Mouse (Mus musculus) layer of hippocampus, adult 2 months (tissue): ENCODE results near the gene Plvap. TPM values are rescaled to one million over a fixed set of nuclear protein-coding genes. Genes with fewer than 3 reads are reported as not detected.

Experiments used
- DNase-seq, 2 experiments: peaks; one replicate each; pipeline ENCODE4 v3.0.0; 2022; ENCODE audit warnings: low spot score in 2 of 2
- H3K27ac ChIP-seq: fragments of 200-600 bp; 2 replicates; pipeline ENCODE4 v1.8.1; 2022
- H3K4me3 ChIP-seq: fragments of 200-600 bp; 2 replicates; pipeline ENCODE4 v1.8.1; 2022; ENCODE audit warnings: mild to moderate bottlenecking
- CTCF ChIP-seq: fragments of 200-600 bp; conservative IDR thresholded peaks from 2 replicates; pipeline ENCODE4 v1.8.1; 2022; ENCODE audit warnings: antibody characterized with exemption, mild to moderate bottlenecking, moderate library complexity
- total RNA-seq, 2 experiments: library from RNA; stranded (reverse); gene quantifications; 2 replicates each; pipeline ENCODE4 v1.2.3; 2021

Plvap gene
- total RNA-seq, 2 experiments from 2014 or later, result 7.3 to 7.7 TPM

DNA sequence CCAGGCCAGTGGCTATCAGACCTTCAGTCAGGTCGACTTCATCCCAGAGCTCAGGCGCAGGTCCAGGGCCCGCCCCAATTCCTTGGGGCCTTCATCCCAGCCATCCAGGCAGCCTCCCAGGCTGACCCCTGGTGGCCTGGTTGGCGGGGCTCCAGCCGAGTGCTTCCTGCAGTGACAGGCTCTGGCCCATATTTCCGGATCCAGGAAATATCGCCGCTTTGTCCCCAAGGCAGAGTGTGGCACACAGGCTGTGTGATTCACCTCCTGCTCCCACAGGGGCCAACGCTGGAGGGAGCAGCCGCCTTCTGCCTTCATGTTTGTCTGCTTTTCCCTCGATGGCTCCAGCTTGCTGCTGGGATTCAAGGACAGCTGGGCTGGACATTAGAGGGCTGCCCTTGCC lies 15.1 kb downstream of the Plvap start:
- no peak for DNase-seq
- peak overlapping the region; percentile 70 for H3K27ac ChIP-seq
- H3K4me3 ChIP-seq, result no peak overlapping the region
- TF ChIP-seq CTCF, result peak; percentile 44

DNA sequence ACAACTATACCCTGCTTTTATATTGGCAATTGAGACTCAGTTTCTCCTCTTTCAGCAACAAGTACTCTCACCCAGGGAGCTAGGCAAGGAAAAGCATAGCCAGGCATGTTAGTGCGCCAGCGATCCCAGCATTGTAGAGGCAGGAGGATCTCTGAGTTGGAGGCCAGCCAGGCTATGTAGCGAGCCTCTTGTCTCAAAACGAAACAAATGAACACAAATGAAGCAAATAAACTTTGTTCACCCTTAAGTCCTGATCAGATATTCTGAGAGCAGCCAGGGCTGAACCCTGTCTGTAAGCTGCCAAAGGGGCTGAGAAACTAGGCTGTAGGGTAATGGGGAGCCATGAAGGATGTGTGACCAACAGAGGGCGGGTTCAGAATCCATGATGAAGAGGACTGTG lies 15.7 kb downstream of the Plvap start:
- no peak for DNase-seq
- Histone ChIP-seq H3K27ac (no peak overlapping the region), H3K4me3 (no peak overlapping the region)
- TF ChIP-seq CTCF, result no peak

DNA sequence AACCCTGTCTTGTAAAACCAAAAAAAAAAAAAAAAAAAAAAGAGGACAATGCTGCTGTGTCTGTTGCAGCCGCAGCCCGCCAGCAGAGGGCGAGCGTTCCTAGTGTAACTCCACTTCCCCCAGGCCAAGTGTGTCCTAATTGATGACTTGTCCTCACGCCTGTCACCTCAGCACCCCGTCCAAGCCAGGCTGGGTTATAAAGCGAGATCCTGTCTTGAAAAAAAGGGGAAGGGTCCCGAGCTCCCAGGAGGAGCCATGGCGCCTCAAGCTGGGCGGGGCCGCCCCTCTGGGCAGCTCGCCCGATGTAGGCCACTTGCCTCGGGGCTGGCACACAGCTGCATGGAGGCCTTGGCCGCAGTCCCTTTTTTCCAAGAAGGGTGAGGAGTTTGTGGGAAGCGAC lies 16.5 kb downstream of the Plvap start:
- peak; percentile 70 to 78 for DNase-seq
- Histone ChIP-seq H3K4me3 (peak overlapping the region; percentile 42), H3K27ac (peak overlapping the region; percentile 16; the same call in 1 of the 2 replicates)
- TF ChIP-seq CTCF, result peak; percentile 87

DNA sequence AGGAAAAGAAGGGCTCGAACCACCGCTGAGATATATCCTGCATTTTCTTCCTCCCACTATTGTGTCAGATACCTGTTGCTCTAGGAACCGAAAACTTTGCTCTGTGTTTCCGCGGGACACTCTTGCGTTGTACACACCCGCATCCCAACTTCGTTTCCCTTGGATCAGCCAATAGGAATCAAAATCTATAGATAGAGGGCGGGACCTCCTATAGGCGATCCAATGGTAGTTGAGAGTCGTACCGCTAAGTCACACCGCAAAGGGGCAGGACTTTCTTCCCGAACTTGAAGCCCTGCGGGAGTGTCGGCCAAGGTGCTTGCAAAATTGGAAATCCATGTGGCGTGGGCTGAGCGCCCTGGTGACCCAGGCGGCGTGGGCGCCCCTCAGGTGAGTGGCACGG lies 23.1 kb downstream of the Plvap start:
- Histone ChIP-seq H3K4me3 (peak overlapping the region; percentile 90), H3K27ac (peak overlapping the region; percentile 90)
- DNase-seq, result peak; percentile 87 to 92
- TF ChIP-seq CTCF, result peak; percentile 46

DNA sequence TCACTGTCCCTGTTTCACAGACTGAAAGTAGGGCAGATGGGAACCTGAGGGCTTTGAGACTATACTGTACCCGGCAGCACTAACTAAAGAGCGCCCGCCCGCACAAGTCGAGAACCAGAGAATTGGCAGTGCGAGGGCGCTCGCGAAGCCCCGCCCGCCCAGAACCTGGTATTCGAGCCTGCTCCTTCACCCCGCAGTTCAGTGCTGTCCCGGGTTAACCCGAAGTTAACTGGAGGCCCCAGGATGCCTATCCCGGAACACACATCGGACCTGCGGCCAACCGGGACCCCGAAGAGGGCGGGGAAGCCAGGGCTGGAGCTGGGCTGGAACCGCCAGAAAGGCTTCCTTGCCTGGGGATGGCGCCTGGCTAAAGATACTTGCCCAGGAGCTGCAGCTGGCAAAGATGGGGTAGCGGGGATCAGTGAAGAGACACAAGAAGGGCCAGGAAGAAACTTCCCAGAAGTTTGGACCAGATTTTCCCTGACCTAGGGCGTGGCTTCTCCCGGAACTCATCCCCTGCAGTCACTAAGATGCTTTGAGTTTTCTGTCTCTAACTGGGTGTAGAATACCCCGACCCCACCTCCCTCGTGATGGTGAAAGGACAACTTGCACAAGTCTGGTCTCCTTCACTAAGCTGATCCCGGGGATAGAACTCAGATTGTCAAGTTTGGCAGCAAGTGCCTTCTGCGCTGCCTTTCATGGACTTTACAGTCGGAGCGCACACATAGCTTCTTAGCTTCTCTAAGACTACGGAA lies 23.7 kb downstream of the Plvap start, which contains the start of gene Gtpbp3:
Gene Gtpbp3, plus strand, starts transcription at position 413 of the 755 bp plus-strand sequence.
- no peak for TF ChIP-seq CTCF
- Histone ChIP-seq H3K27ac (peak within 1 kb of the TSS; percentile 90), H3K4me3 (peak within 1 kb of the TSS; percentile 90)
- DNase-seq, result peak; percentile 71 to 82

DNA sequence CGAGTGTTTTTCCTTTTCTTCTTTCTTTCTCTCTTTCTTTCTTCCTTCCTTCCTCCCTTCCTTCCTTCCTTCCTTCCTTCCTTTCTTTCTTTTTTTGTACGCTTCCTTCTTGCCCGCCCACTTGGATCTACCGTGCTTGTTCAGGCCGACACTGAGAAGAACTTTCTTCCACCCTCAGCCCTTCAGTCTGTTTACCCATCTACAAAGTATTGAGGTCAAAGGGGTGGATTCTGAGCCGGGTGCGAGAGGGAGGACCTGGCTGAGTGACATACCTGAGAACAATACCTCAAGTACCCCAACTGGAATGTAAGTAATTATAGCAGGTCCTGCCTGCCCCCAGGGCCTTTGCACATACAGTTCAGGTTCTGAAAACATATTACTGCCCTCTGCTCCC lies 25.4 kb downstream of the Plvap start:
- no peak for TF ChIP-seq CTCF
- Histone ChIP-seq H3K27ac (peak overlapping the region; percentile 96), H3K4me3 (peak overlapping the region; percentile 97)
- no peak for DNase-seq

DNA sequence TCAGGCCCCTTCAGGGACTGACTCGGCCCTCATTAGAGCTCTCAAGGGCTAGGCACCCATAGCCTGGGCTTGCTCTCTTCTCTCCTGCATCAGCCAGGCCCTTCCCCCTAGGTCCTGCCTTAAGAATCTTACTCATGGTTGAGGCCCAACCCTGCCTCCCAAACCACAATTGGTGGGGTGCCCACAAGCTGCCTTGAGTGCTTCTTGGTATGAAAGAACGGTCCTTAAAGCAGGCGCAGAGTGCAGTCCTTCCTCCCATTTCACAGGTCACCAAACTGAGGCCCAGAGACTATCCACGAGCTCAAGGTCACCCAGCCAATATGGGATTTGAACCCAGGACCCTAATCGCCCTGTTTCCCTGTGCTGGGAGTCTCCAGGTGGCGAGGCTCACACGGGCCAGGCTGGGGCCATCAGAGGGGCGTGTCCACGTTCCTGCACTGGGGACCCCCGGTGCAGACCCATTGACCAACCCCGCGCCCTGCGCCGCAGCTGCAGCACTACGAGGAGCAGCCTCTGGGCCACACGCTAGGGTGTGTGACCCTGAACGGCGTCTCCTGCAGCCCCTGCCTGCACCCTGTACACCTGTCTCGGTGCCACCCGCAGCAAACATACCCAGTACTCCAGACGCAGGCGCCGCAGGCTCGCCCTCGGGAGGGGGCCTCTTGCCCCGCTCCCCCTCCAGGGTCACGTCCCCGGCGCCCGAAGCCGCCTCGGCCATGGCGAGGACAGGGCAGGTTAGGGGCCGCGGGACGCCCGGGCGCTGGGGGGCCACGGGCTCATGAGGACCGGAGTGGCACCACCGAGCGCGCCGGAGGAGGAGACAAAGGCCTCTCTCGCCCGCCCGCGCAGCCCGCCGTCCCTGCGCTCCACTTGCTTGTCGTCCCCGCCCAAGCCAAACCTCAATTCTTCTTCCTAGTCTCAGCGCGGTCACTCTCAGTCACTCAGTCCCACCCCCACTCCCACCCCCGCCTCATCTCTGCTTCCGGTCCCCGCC lies 26.1 kb downstream of the Plvap start, which contains the start of gene Ano8:
Gene Ano8, minus strand, starts transcription at position 822 of the 994 bp plus-strand sequence.
- H3K27ac ChIP-seq, result peak within 1 kb of the TSS; percentile 96
- TF ChIP-seq CTCF, result no peak
- DNase-seq, result peak; percentile 88 to 90
- H3K4me3 ChIP-seq, result peak within 1 kb of the TSS; percentile 97

DNA sequence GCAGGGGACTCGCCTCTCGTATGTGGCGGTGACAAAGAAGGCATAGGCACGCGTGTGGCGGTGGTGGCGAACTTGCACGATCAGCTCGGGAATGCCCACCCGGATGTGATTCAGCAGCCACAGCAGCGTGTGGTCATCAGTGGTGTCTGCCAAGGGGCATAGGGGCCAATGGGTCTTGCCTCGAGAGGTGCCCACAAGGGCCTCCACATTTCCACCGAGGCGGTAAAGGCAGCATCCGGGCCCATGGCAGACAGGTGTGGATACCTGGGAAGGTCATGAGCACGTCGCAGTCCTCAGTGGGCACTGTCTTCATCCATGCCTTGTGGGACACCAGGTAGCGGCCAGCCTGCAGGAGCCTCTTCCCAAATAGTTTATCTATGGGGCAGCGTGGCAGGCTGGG lies 26.8 kb downstream of the Plvap start:
- no peak for DNase-seq
- TF ChIP-seq CTCF, result no peak
- Histone ChIP-seq H3K4me3 (peak overlapping the region; percentile 97), H3K27ac (peak overlapping the region; percentile 96; the same call in 1 of the 2 replicates)

DNA sequence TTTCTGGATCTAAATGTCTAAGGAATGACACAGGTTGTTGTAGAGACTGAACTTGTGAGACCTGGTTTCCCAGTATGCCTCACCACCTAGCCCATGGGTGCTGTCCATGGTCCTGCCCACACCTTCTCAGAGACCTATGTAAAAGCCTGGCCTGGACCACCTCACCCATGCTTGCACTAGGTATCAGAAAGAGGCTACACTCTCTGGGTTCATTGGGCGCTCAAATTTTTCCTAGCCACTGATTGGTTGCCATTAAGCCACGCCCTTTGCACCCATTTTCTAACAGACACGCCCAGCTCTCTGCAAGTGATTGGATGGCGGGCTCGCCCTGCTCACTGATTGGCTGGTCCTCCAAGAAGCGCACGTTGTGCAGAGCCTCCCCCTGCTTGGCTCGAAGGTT lies 27.6 kb downstream of the Plvap start:
- H3K4me3 ChIP-seq, result no peak overlapping the region
- no peak overlapping the region for H3K27ac ChIP-seq
- no peak for TF ChIP-seq CTCF
- no peak for DNase-seq

DNA sequence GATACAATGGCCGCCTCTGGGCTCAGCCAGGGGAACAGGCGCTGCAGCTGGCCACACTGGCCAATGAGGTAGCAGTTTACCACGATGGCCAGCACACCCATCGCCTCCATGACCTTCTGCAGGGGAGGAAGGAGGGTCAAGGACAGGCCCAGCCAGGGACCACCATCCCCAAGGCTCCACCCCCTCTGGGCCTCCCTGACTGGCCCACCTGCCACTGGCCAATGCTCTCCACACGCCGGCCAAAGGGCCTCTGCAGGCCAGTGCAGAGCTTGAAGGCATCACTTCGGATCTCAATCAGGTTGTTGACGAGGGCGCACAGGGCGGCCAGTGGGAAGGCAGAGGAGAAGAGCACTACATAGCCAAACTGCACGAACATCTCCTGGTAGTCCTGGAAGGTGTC lies 32.6 kb downstream of the Plvap start:
- no peak overlapping the region for H3K27ac ChIP-seq
- no peak for DNase-seq
- H3K4me3 ChIP-seq, result no peak overlapping the region
- no peak for TF ChIP-seq CTCF

DNA sequence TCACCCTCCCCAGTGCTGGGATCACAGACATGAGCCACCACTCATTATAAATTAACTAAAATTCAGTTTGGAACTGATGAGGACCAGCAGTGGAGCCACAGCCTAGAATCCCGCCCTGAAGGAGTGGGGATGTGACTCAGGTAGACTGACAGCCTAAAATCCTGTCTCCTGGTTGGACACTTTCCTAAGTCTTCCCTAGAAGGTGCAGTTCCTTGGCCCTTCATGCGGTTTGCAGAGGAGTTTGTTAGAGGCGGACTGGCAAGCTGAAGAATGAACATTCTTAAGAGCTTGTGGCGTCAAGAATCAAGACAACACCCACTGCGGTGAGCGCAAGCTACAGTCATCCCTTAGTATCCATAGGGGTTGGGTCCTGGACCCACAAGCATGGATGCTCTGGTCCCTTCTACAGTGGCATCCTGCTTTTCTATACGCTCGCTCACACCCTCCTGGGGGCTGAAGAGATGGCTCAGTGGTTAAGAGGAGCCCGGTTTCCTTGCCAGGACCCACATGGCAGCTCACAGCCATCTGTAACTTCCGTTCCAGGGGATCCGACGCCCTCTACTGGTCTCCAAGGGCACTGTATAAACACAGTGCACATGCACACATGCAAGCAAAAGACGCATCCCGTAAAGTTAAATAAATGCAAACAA lies 34.2 kb downstream of the Plvap start:
- Histone ChIP-seq H3K4me3 (peak overlapping the region; percentile 57), H3K27ac (peak overlapping the region; percentile 95)
- DNase-seq, result no peak
- TF ChIP-seq CTCF, result peak; percentile 77

DNA sequence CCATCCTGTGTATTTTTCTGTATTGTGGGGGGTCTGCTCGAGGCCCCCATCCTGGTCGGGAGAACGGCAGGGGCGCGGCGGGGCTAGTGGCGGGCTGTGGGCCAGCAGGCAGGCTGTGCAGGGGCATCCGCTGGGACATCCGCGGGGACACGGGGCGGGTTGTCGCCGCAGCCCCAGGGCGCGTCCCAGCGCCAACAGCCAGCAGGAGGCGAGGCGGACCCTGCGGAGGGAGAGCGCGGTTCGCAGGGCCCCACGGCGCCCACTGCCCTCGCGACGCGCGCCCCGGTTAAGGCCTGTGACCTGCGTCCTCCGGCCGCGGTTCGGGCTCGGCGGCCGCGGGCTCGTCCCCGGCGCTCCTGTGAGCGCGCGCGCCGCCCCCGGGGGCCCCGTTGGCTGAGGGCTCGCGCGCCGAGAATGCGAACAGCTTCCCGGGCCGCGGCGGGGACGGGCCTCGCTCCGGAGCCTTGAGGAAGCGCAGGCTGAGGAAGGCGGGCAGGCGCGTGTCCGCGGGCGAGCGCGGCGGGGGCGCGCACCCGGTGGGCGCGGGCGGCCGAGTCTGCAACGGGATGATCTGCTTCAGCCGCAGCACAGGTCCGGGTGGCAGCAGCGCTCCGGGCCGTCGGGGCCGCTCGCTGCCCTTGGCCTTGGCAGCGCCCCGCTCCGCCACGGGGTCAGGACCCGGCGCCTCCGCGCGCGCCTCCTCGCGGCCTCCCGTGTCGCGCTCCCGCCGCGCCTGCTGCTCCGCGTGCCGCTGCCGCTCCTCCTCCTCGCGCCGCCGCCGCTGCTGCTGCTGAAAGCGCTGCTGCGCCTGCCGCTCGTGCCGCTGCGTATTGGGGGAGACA lies 35.2 kb downstream of the Plvap start:
- peak; percentile 43 for TF ChIP-seq CTCF
- peak; percentile 72 to 77 for DNase-seq

More for the DNA sequence above, 35.2 kb downstream of the Plvap start:
- Histone ChIP-seq H3K27ac (peak overlapping the region; percentile 95), H3K4me3 (peak overlapping the region; percentile 57)
